Mouse (Mus musculus): Measurements from ENCODE around the gene Muc15. TPM values are rescaled to one million over a fixed set of nuclear protein-coding genes. Genes with fewer than 3 reads are reported as not detected.

Gene Muc15
- polyA plus RNA-seq, 1 experiment from 2014 or later: not detected

- Histone ChIP-seq H3K9ac (replicated peaks; ENCODE audit: low read depth, low read length) (no peak overlapping the region), H3K27ac (ENCODE audit: low read depth, low read length) (no peak overlapping the region), H3K4me3 (ENCODE audit: low read depth, low read length) (no peak overlapping the region), H3K27me3 (ENCODE audit: control insufficient read depth, insufficient read depth, low read length) (no peaks in the 10 kb centered on the region), H3K36me3 (ENCODE audit: control insufficient read depth, insufficient read depth, low read length) (no peaks in the 10 kb centered on the region), H3K4me1 (ENCODE audit: control insufficient read depth, insufficient read depth, low read length) (no peaks in the 10 kb centered on the region), H3K4me2 (ENCODE audit: low read depth, low read length) (no peak overlapping the region), H3K9me3 (ENCODE audit: control insufficient read depth, low read length) (no peaks in the 10 kb centered on the region)
- ATAC-seq (ENCODE audit: low read depth): no peak
- WGBS: 66% methylated on average over 1 of the region's 1 CpGs
These were observed 19.4 kb downstream of the Muc15 start for GRCm38 (mm10) chr2:110740493-110740892.

GRCm38 (mm10) chr2:110757556-110757955, 36.4 kb downstream of the Muc15 start:
- Histone ChIP-seq H3K4me2 (ENCODE audit: low read depth, low read length) (no peak overlapping the region), H3K4me3 (ENCODE audit: low read depth, low read length) (no peak overlapping the region), H3K4me1 (ENCODE audit: control insufficient read depth, insufficient read depth, low read length) (no peaks in the 10 kb centered on the region), H3K27ac (ENCODE audit: low read depth, low read length) (no peak overlapping the region), H3K9me3 (ENCODE audit: control insufficient read depth, low read length) (no peaks in the 10 kb centered on the region), H3K27me3 (ENCODE audit: control insufficient read depth, insufficient read depth, low read length) (no peaks in the 10 kb centered on the region), H3K9ac (replicated peaks; ENCODE audit: low read depth, low read length) (no peak overlapping the region), H3K36me3 (ENCODE audit: control insufficient read depth, insufficient read depth, low read length) (no peaks in the 10 kb centered on the region)
- 83% methylated on average over 2 of the region's 2 CpGs for WGBS
- ATAC-seq (ENCODE audit: low read depth): no peak

GRCm38 (mm10) chr2:110759434-110759833, 38.3 kb downstream of the Muc15 start:
- Histone ChIP-seq H3K4me2 (ENCODE audit: low read depth, low read length) (no peak overlapping the region), H3K4me1 (ENCODE audit: control insufficient read depth, insufficient read depth, low read length) (no peaks in the 10 kb centered on the region), H3K27ac (ENCODE audit: low read depth, low read length) (no peak overlapping the region), H3K27me3 (ENCODE audit: control insufficient read depth, insufficient read depth, low read length) (no peaks in the 10 kb centered on the region), H3K9me3 (ENCODE audit: control insufficient read depth, low read length) (no peaks in the 10 kb centered on the region), H3K9ac (replicated peaks; ENCODE audit: low read depth, low read length) (no peak overlapping the region), H3K36me3 (ENCODE audit: control insufficient read depth, insufficient read depth, low read length) (no peaks in the 10 kb centered on the region), H3K4me3 (ENCODE audit: low read depth, low read length) (no peak overlapping the region)
- WGBS: 47% methylated on average over 2 of the region's 2 CpGs
- no peak for ATAC-seq (ENCODE audit: low read depth)

- Histone ChIP-seq H3K4me3 (ENCODE audit: low read depth, low read length) (no peak overlapping the region), H3K36me3 (ENCODE audit: control insufficient read depth, insufficient read depth, low read length) (no peaks in the 10 kb centered on the region), H3K27me3 (ENCODE audit: control insufficient read depth, insufficient read depth, low read length) (no peaks in the 10 kb centered on the region), H3K27ac (ENCODE audit: low read depth, low read length) (no peak overlapping the region), H3K4me2 (ENCODE audit: low read depth, low read length) (no peak overlapping the region), H3K4me1 (ENCODE audit: control insufficient read depth, insufficient read depth, low read length) (no peaks in the 10 kb centered on the region), H3K9ac (replicated peaks; ENCODE audit: low read depth, low read length) (no peak overlapping the region), H3K9me3 (ENCODE audit: control insufficient read depth, low read length) (no peaks in the 10 kb centered on the region)
- 72% methylated on average over 3 of the region's 3 CpGs for WGBS
- no peak for ATAC-seq (ENCODE audit: low read depth)
These were observed 66.3 kb downstream of the Muc15 start for GRCm38 (mm10) chr2:110787396-110787795.

Other genes starting within 250 kb of the Muc15 start
- not detected in 2 replicates for gene Slc5a12, start 124.0 kb upstream of the Muc15 start, polyA plus RNA-seq (2014; fragmentation: Nextera tagmentation; extraction: Ambion mirVana)
- 0.96 and 1.1 TPM in 2 replicates for gene Ano3, start 229.6 kb downstream of the Muc15 start, polyA plus RNA-seq (2014; fragmentation: Nextera tagmentation; extraction: Ambion mirVana)

All from neural tube, embryonic 14.5 days (tissue).